18 mouse cellular contexts compared by ENCODE assay signal in the genomic region with DNA sequence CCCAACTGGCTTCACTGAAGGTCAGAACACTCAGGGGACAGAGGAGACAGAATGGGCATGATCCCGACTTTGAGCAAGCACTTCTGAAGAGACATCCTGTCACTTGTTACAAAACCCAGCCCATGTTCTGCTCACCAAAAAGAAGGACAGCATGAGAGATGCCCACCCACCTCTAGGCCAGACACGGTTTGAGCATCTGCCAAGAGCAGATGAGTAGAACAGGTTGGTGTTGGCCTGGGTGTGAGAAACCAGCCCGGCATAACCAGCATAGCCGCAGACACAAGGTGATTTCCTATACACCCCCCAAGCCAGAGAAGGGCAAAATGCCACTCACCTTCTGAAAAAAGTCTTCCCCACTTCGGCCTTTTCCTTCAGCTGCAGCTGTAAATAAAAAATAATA.
DNase-seq lines count a peak whose midpoint lies in the region; ATAC-seq lines count a peak whose summit lies in the region.
"Had no signal": no experiment of that assay in that cellular context is flagged by ENCODE, and none has a peak within 500 bp of the region (broad histone marks: within the 10 kb centered on the region; RNA-seq: fewer than 3 reads in every experiment).

No protein-coding gene starts in this region.

- H3K4me2 ChIP-seq in midbrain, embryonic 11.5 days: no peak overlapping the region
- H3K4me2 ChIP-seq in midbrain, embryonic 13.5 days (replicated peaks): no peak overlapping the region

- no peak for ATAC-seq in midbrain, embryonic 11.5 days (ENCODE audit: low FRiP score)
- no peak for ATAC-seq in midbrain, embryonic 13.5 days
- ATAC-seq: activated CD4-positive, CD25-positive, alpha-beta regulatory T cell, adult 4 months; CD4-positive, CD25-positive, alpha-beta regulatory T cell, adult 4 months; Patski had no signal

- 94% methylated on average over 5 of the region's 5 CpGs for WGBS in midbrain, embryonic 11.5 days
- 93% methylated on average over 5 of the region's 5 CpGs for WGBS in midbrain, embryonic 13.5 days

- H3K9me3 ChIP-seq in midbrain, embryonic 11.5 days (ENCODE audit: control insufficient read depth, low read length): no peaks in the 10 kb centered on the region
- H3K9me3 ChIP-seq in midbrain, embryonic 13.5 days: no peaks in the 10 kb centered on the region

- DNase-seq in heart, adult 11 months: peak; percentile 66
- no peak for DNase-seq in heart, adult 9 months (ENCODE audit: low spot score in 2 of 2)
- DNase-seq in midbrain, embryonic 11.5 days (ENCODE audit: low spot score, missing footprints): peak; percentile 61
- DNase-seq: adrenal gland, adult 2 months; adrenal gland, adult 8-10 months; adrenal gland, postnatal 10 days; adrenal gland, postnatal 14 days; adrenal gland, postnatal 25 days; adrenal gland, postnatal 36 days; B cell, adult 2 months; cerebellum, adult 11 months; cerebellum, adult 11-12 months; cerebellum, adult 18-20 months had no signal

- H3K27ac ChIP-seq in midbrain, embryonic 11.5 days (ENCODE audit: low read depth, low read length): no peak overlapping the region
- no peak overlapping the region for H3K27ac ChIP-seq in midbrain, embryonic 13.5 days

- no peaks in the 10 kb centered on the region for H3K36me3 ChIP-seq in midbrain, embryonic 11.5 days (ENCODE audit: control insufficient read depth, insufficient read depth, low read length)
- H3K36me3 ChIP-seq in midbrain, embryonic 13.5 days: no peaks in the 10 kb centered on the region
- H3K36me3 ChIP-seq: G1E had no signal

- H3K9ac ChIP-seq in midbrain, embryonic 11.5 days (ENCODE audit: low read length): no peak overlapping the region
- H3K9ac ChIP-seq in midbrain, embryonic 13.5 days (replicated peaks): no peak overlapping the region

- H3K4me1 ChIP-seq in midbrain, embryonic 11.5 days (ENCODE audit: control insufficient read depth, insufficient read depth, low read length): no peaks in the 10 kb centered on the region
- no peaks in the 10 kb centered on the region for H3K4me1 ChIP-seq in midbrain, embryonic 13.5 days (replicated peaks)

- H3K27me3 ChIP-seq in midbrain, embryonic 11.5 days (ENCODE audit: control insufficient read depth, insufficient read depth, low read length): no peaks in the 10 kb centered on the region
- no peaks in the 10 kb centered on the region for H3K27me3 ChIP-seq in midbrain, embryonic 13.5 days
- H3K27me3 ChIP-seq: Patski had no signal

- H3K4me3 ChIP-seq in midbrain, embryonic 11.5 days (ENCODE audit: low read depth, low read length): no peak overlapping the region
- H3K4me3 ChIP-seq in midbrain, embryonic 13.5 days (replicated peaks): no peak overlapping the region

Comparison
In these comparisons a context has a peak if more than half of its experiments do, and no peak if none do; other contexts are left out.
1. DNase-seq: peak in heart, adult 11 months (single experiment) and midbrain, embryonic 11.5 days (single experiment); none in heart, adult 9 months (0 of 2).